Mouse (Mus musculus) adrenal gland, adult 8-10 months (tissue): ENCODE measurements around the gene Rab40b. TPM values are rescaled to one million over a fixed set of nuclear protein-coding genes. Genes with fewer than 3 reads are reported as not detected.

ENCODE experiments used
- DNase-seq: peaks from one replicate; pipeline ENCODE4 v3.0.0; 2022
- total RNA-seq, 4 experiments: library from RNA; stranded (reverse); gene quantifications; 2 replicates each; pipeline ENCODE4 v1.2.4; 2022

The Rab40b gene
- 1 to 10 TPM; 7.6 to 9.6 (median 8.6) TPM for total RNA-seq

GRCm38 (mm10) chr11:121387750-121388553, at the start of gene Rab40b:
TSS of gene Rab40b (minus strand) at chr11:121388251.
- DNase-seq: peak; percentile 94

- no peak for DNase-seq
Measured at GRCm38 (mm10) chr11:121437236-121437635, 49.2 kb upstream of the Rab40b start.

GRCm38 (mm10) chr11:121434156-121435155, 46.4 kb upstream of the Rab40b start, which contains the start of gene Fn3k:
TSS of gene Fn3k (plus strand) at chr11:121434913.
- DNase-seq: peak; percentile 88

- no peak for DNase-seq
Measured at GRCm38 (mm10) chr11:121433397-121433796, 45.3 kb upstream of the Rab40b start.

GRCm38 (mm10) chr11:121421553-121422173, 33.6 kb upstream of the Rab40b start:
- DNase-seq: no peak

- DNase-seq: peak; percentile 99
Measured at GRCm38 (mm10) chr11:121420830-121421552, 32.9 kb upstream of the Rab40b start, which contains the start of gene Fn3krp. TSS of gene Fn3krp (plus strand) at chr11:121421401.

- no peak for DNase-seq
Measured at GRCm38 (mm10) chr11:121420379-121420778, 32.3 kb upstream of the Rab40b start.

GRCm38 (mm10) chr11:121418932-121419331, 30.9 kb upstream of the Rab40b start:
- DNase-seq: no peak

GRCm38 (mm10) chr11:121417971-121418370, 29.9 kb upstream of the Rab40b start:
- no peak for DNase-seq

GRCm38 (mm10) chr11:121415351-121415750, 27.3 kb upstream of the Rab40b start:
- no peak for DNase-seq

- DNase-seq: no peak
Measured at GRCm38 (mm10) chr11:121414762-121415161, 26.7 kb upstream of the Rab40b start.

GRCm38 (mm10) chr11:121407366-121408155, 19.5 kb upstream of the Rab40b start:
- no peak for DNase-seq

GRCm38 (mm10) chr11:121392405-121392804, 4.4 kb upstream of the Rab40b start:
- no peak for DNase-seq

- no peak for DNase-seq
Measured at GRCm38 (mm10) chr11:121390793-121391192, 2.7 kb upstream of the Rab40b start.

- no peak for DNase-seq
Measured at GRCm38 (mm10) chr11:121388554-121388945, 499 bp upstream of the Rab40b start.

- DNase-seq: no peak
Measured at GRCm38 (mm10) chr11:121380294-121380693, 7.8 kb downstream of the Rab40b start.

- no peak for DNase-seq
Measured at GRCm38 (mm10) chr11:121378644-121379043, 9.4 kb downstream of the Rab40b start.

GRCm38 (mm10) chr11:121373305-121373704, 14.7 kb downstream of the Rab40b start:
- DNase-seq: no peak

GRCm38 (mm10) chr11:121370337-121370994, 17.6 kb downstream of the Rab40b start:
- DNase-seq: no peak

GRCm38 (mm10) chr11:121369622-121370021, 18.4 kb downstream of the Rab40b start:
- no peak for DNase-seq
